Comparison of ENCODE assay signal across 23 mouse cellular contexts in genomic region chr5:115693271-115693670, GRCm38 (mm10). TPM values are rescaled to one million over a fixed set of nuclear protein-coding genes. Genes with fewer than 3 reads are reported as not detected.
DNase-seq lines count a peak whose midpoint lies in the region; ATAC-seq and TF ChIP-seq lines count a peak whose summit lies in the region.
"Had no signal": no experiment of that assay in that cellular context is flagged by ENCODE, and none has a peak within 500 bp of the region (broad histone marks: within the 10 kb centered on the region; RNA-seq: fewer than 3 reads in every experiment).

No protein-coding gene starts in this region.

- WGBS in kidney, adult 2 months, result 59% methylated on average over 3 of the region's 3 CpGs
- WGBS in cerebellum, adult 2 months, result 25% methylated on average over 3 of the region's 3 CpGs

- peak; percentile 11 for DNase-seq in kidney, adult 2 months
- no peak for DNase-seq in kidney, postnatal 4 days
- peak; percentile 51 for DNase-seq in CD4-positive, CD25-positive, alpha-beta regulatory T cell, adult 2 months (ENCODE audit: low read depth, low spot score)
- no peak for DNase-seq in ES-E14 (ENCODE audit: low read depth, low spot score)
- no peak for DNase-seq in cerebellum, adult 2 months
- no peak for DNase-seq in cerebellum, adult 9-10 months
- no peak for DNase-seq in layer of hippocampus, adult 2 months (ENCODE audit: low spot score in 2 of 2)
- DNase-seq: adrenal gland, postnatal 14 days; cerebellum, adult 18-20 months; cerebellum, postnatal 14 days; embryo, embryonic 11 days; gastrocnemius, postnatal 36 days; heart, adult 18-20 months; heart, postnatal 10 days had no signal

- no peaks in the 10 kb centered on the region for H3K27me3 ChIP-seq in kidney, adult 2 months (replicated peaks; ENCODE audit: control insufficient read depth, insufficient read depth, low read length)
- no peaks in the 10 kb centered on the region for H3K27me3 ChIP-seq in cerebellum, adult 2 months (ENCODE audit: control insufficient read depth, insufficient read depth, low read length)
- H3K27me3 ChIP-seq: embryonic facial prominence, embryonic 15.5 days; hindbrain, embryonic 13.5 days had no signal

- no peak overlapping the region for H3K27ac ChIP-seq in kidney, adult 2 months (ENCODE audit: insufficient read depth, low read depth, low read length)
- peak overlapping the region; percentile 64 for H3K27ac ChIP-seq in ES-E14 (ENCODE audit: insufficient read depth, low read depth, low read length, poor library complexity, severe bottlenecking)
- H3K27ac ChIP-seq in cerebellum, adult 2 months (ENCODE audit: insufficient read depth, low read length), result no peak overlapping the region
- no peak overlapping the region for H3K27ac ChIP-seq in layer of hippocampus, adult 2 months
- H3K27ac ChIP-seq: embryonic facial prominence, embryonic 15.5 days; forebrain, embryonic 10.5 days; heart, embryonic 10.5 days; hindbrain, postnatal 0 days had no signal

- H3K4me3 ChIP-seq in kidney, adult 2 months (ENCODE audit: insufficient read depth, low read depth, low read length), result no peak overlapping the region
- H3K4me3 ChIP-seq in ES-E14 (ENCODE audit: insufficient read depth in 1 of 2, low read depth in 1 of 2, low read length in 2 of 2, poor library complexity in 1 of 2, severe bottlenecking in 1 of 2), result no peak overlapping the region
- H3K4me3 ChIP-seq in cerebellum, adult 2 months (replicated peaks; ENCODE audit: insufficient read depth, low read depth, low read length), result no peak overlapping the region
- no peak overlapping the region for H3K4me3 ChIP-seq in layer of hippocampus, adult 2 months
- H3K4me3 ChIP-seq: embryonic facial prominence, embryonic 15.5 days; erythroblast, embryonic 14.5 days; forebrain, embryonic 10.5 days; heart, embryonic 10.5 days; hindbrain, embryonic 13.5 days had no signal

- in situ Hi-C loops in ES-E14 (cut with MboI; ENCODE audit: low sequenced_read_pairs in 2 of 2, unreplicated experiment in 2 of 2), result no loop called here

- no peak for TF ChIP-seq CTCF in kidney, adult 2 months (conservative IDR thresholded peaks at IDR 0.05; ENCODE audit: insufficient read depth, insufficient read length, low read depth, low read length)
- no peak for TF ChIP-seq CTCF in cerebellum, adult 2 months (IDR thresholded peaks at IDR 0.05; ENCODE audit: borderline replicate concordance, insufficient read depth, low read depth, low read length)
- TF ChIP-seq CTCF in layer of hippocampus, adult 2 months (conservative IDR thresholded peaks at IDR 0.05), result no peak

- H3K9me3 ChIP-seq in ES-E14 (ENCODE audit: control insufficient read depth, insufficient read depth, low read depth, low read length), result no peaks in the 10 kb centered on the region
- H3K9me3 ChIP-seq: embryonic facial prominence, embryonic 15.5 days; forebrain, embryonic 10.5 days; heart, embryonic 10.5 days; hindbrain, embryonic 13.5 days had no signal

- no peak overlapping the region for H3K9ac ChIP-seq in ES-E14 (ENCODE audit: insufficient read depth, low read depth, low read length, poor library complexity, severe bottlenecking)
- H3K9ac ChIP-seq: embryonic facial prominence, embryonic 15.5 days; hindbrain, embryonic 13.5 days had no signal

- peak; percentile 68 for ATAC-seq in inflammation-experienced regulatory T-cells, adult 6 months
- ATAC-seq: forebrain, embryonic 14.5 days; hindbrain, postnatal 0 days; intestine, embryonic 16.5 days had no signal

- H3K4me1 ChIP-seq in kidney, adult 2 months (ENCODE audit: control insufficient read depth, insufficient read depth, low read length), result no peaks in the 10 kb centered on the region
- peaks cover 11 to 23% of the 10 kb centered on the region in 2 experiments; a peak in 2 of 4 replicates for H3K4me1 ChIP-seq in ES-E14 (ENCODE audit: control insufficient read depth in 2 of 2, insufficient read depth in 2 of 2, low read length in 2 of 2, poor library complexity in 1 of 2)
- H3K4me1 ChIP-seq in cerebellum, adult 2 months (ENCODE audit: control insufficient read depth, insufficient read depth, low read length), result peaks cover 6% of the 10 kb centered on the region; the same call in 1 of the 2 replicates
- H3K4me1 ChIP-seq: embryonic facial prominence, embryonic 15.5 days; heart, embryonic 10.5 days had no signal

- H3K36me3 ChIP-seq in kidney, adult 2 months (ENCODE audit: control insufficient read depth, insufficient read depth, low read length), result no peaks in the 10 kb centered on the region
- no peaks in the 10 kb centered on the region for H3K36me3 ChIP-seq in ES-E14 (ENCODE audit: control insufficient read depth, insufficient read depth, low read length, poor library complexity, severe bottlenecking)
- H3K36me3 ChIP-seq: embryonic facial prominence, embryonic 15.5 days; forebrain, embryonic 10.5 days; heart, embryonic 10.5 days; hindbrain, embryonic 13.5 days had no signal

- no peak for TF ChIP-seq POLR2A in kidney, adult 2 months (IDR thresholded peaks at IDR 0.05; ENCODE audit: low read depth, low read length)
- no peak for TF ChIP-seq POLR2A in cerebellum, adult 2 months (IDR thresholded peaks at IDR 0.05; ENCODE audit: borderline replicate concordance, insufficient read depth, low read length)

TF ChIP-seq in ES-E14, 5 proteins besides CTCF, POLR2A, EP300 and RAD21:
- no peak for TF ChIP-seq CHD2 (IDR thresholded peaks at IDR 0.05; ENCODE audit: low read depth, low read length)
- TF ChIP-seq ZC3H11A (IDR thresholded peaks at IDR 0.05; ENCODE audit: borderline replicate concordance, low read depth, low read length), result no peak
- no peak for TF ChIP-seq MAFK (IDR thresholded peaks at IDR 0.05; ENCODE audit: insufficient read depth, low read depth, low read length)
- no peak for TF ChIP-seq HCFC1 (IDR thresholded peaks at IDR 0.05; ENCODE audit: borderline replicate concordance, insufficient read depth, low read length)
- no peak for TF ChIP-seq ZNF384 (IDR thresholded peaks at IDR 0.05; ENCODE audit: low read depth, low read length)

RNA-seq across cellular contexts. Expression of gene Bicdl1, which starts 38.1 kb away (rescaled TPM):
- 55.9 and 67.5 TPM in 2 replicates for polyA plus RNA-seq in kidney, adult 2 months (2012; rRNA removed)
- 18.5 and 25.3 TPM in 2 replicates for total RNA-seq in ES-E14 (2012; rRNA removed)
- polyA plus RNA-seq in inflammation-experienced regulatory T-cells, adult 6 months (2017; shearing (Covaris generic)), result 10 to 100 TPM in 2 of 3 experiments, 1 to 10 TPM in 1; 6.2 to 24.7 (median 20.6) TPM
- 121 and 127 TPM in 2 replicates for polyA plus RNA-seq in cerebellum, adult 2 months (2012; rRNA removed)
- 100 to 1,000 TPM; 123 to 125 TPM for total RNA-seq in layer of hippocampus, adult 2 months (2021)

Comparison
In these comparisons a context has a peak if more than half of its experiments do, and no peak if none do; other contexts are left out.
1. DNase-seq: peak in kidney, adult 2 months (single experiment) and CD4-positive, CD25-positive, alpha-beta regulatory T cell, adult 2 months (single experiment); none in kidney, postnatal 4 days (0 of 2), ES-E14 (single experiment), cerebellum, adult 2 months (0 of 2), cerebellum, adult 9-10 months (single experiment) and layer of hippocampus, adult 2 months (0 of 2).